Mouse (Mus musculus): ENCODE results near the gene Onecut1.
A peak's percentile ranks its signal among the peaks of the same experiment; 100 is the strongest.

The Onecut1 gene

DNA sequence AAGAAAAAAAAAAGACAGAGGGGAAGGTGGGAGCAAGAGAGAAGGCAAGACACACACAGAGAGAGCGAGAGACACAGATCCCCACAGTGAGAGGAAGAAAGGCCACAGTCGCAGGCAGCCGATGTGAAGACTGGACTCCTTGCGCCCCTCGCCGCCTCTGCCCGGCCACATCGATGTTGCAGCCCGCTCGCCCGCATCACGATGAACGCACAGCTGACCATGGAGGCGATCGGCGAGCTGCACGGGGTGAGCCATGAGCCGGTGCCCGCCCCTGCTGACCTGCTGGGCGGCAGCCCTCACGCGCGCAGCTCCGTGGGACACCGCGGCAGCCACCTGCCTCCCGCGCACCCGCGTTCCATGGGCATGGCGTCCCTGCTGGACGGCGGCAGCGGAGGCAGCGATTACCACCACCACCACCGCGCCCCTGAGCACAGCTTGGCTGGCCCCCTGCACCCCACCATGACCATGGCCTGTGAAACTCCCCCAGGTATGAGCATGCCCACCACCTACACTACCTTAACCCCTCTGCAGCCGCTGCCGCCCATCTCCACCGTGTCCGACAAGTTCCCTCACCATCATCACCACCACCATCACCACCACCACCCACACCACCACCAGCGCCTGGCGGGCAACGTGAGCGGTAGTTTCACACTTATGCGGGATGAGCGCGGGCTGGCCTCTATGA, 517 bp downstream of the Onecut1 start:
- DNase-seq = no peak

DNA sequence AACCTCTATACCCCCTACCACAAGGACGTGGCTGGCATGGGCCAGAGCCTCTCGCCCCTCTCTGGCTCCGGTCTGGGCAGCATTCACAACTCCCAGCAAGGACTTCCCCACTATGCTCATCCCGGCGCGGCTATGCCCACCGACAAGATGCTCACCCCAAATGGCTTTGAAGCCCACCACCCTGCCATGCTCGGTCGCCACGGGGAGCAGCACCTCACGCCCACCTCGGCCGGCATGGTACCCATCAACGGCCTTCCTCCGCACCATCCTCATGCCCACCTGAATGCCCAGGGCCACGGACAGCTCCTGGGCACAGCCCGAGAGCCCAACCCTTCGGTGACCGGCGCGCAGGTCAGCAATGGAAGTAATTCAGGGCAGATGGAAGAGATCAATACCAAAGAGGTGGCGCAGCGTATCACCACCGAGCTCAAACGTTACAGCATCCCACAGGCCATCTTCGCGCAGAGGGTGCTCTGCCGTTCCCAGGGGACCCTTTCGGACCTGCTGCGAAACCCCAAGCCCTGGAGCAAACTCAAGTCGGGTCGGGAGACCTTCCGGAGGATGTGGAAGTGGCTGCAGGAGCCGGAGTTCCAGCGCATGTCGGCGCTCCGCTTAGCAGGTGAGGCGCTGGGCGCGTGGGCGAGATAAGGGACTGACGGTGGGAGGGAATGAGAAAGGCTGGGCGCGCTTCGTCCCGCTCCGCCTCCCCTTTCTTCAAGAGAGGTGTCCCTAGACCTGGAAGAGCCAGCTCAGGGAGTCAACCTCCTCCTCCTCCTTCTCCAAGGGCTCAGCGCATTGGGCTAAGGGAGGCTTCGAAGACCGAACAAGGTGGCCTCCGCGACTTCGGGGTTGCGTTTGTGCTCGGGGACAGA, 1.3 kb downstream of the Onecut1 start:
- DNase-seq = no peak

DNA sequence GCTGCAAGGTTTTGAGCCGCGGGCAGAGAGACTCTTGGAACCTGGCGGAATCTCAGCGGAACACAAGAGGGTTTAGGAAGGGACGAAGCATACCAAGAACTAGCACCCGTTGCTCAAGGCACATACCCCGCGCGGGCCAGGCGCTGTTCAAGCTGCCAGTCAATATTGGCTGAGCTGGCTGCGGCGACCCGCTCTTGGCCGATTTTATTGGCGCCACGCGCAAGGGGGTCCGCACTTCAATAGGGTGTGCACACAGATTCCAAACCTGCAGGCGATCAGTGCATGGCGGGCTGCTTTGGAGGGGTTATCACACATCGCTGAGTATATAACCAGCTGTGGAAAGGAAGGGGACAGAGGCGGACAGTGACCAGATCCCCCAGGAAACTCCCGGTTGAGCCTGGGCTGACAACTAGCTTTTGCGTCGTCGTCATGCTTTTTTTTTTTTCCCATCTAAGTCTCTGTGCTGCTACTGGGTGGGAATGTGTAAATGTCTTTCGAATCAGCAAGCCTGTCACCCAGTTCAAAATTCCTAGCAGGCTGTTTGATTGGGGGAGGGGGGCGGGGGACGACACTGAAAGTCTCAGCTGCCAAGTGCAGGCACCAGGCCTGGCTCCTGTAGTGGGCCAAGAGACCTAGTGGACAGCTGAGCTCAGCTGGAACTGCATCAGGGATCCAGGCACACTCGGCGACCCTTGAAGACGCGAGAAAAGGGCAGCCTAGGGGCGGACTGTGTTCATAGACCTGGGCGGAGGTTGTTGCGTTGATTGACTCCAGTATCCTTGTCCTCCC, 2.1 kb downstream of the Onecut1 start:
- no peak for DNase-seq

DNA sequence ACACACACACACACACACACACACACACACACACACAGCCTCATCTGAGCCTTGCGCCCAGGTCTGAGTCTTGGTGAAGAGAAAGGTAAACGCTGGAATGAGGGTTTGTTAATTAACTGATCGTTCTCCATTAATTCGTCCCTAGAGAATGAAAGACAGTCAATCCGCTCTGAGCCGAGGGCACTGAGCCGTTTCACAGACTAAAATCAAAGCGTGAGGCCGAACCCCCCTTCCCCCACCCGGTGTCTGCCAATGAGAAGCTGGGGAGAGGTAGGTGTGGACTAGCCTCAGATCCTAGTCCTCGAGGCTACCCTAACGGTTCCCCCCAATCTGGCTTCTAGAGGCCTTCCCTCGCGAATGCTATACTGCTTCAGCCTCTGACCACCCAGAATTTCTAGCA, 2.8 kb downstream of the Onecut1 start:
- DNase-seq = no peak

DNA sequence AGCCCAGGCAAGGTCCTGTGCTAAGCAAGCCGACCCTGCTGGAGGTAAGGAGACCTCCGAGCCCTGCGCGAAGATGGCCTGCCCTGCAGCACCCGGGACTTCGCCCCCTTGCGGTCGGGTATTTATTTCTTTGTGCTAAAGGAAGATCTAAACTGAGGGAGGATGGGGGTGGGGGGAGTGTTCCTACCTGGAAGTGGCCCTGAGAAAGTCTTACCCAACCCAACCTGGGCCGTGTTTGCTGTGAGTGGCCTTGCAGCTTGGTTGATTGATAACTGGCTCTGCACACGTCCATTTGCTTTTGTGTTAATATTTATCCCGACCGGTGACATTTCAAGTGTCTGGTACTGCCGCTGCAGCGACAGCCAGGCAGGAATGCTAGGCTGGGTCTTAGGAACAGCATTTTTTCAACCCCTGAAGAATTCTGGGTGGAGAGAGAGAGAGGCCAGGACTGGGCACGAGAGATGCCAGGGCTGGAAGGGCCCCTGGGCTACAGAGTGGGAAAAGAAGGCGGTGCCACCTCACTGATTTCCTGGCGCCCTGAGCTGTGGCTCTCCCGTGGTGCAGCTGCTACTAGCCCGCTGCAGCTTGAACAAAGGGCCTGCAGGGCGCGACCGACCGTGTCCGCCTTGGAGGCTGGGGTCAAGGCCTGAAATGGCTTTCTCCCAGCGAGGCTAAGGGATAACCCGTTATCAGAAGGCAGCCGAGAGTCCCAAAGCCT, 5.0 kb downstream of the Onecut1 start:
- no peak for DNase-seq

DNA sequence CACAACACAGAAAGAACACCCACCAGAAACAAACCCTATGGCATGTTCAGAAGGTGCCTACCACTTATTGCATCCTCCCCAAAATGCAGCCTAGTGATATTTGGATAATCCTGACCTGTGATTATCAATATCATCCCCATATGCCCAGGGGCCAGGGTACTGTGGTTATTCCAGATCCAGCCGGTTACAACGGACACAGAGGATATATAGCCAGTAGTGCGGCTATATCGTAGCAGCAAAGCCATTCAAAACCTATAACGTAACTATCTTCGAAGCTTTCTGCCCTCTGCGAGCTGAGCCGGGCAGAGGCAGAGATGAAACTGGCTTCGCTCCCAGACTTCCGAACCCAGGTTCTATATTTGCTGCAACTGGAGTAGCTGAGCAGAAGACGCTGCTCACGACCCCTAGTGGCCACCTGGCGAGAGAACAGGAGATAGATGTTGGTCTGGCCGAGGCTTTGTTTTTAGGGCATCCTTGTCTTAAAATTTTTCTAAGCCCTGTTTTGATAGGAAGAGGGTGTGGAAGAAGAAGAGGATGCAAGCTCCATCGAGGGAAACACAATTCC, 6.0 kb downstream of the Onecut1 start:
- DNase-seq = peak; percentile 59 to 63

DNA sequence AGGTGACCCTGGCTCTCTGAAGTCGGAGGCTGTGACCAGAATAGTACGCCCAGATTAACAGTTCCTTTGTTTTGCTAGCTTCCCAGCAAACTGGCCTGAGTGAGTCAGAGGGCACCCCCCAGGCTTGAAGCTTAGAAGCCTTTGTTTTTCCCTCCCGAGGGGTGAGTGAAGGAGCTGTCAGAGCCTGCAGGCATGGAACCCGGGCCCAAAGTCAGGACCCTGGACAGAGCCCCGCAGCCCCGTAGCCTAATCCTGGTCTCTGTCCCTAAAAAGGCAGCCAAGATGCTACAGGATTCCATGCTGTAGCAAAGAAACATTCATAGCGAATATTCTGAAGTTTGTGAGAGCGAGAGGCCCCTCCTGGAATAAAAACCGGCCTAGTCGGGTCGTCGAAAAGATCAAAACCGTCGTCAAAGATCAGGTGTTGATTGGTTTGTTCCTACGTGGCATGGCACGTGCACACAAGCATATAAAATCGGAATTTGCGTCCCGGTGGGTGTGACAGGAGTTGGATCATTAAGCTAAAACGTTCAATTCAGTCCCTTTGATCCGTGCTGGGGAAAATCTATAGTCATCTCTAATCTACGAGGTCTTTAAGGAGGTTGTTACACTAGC, 6.7 kb downstream of the Onecut1 start:
- no peak for DNase-seq

DNA sequence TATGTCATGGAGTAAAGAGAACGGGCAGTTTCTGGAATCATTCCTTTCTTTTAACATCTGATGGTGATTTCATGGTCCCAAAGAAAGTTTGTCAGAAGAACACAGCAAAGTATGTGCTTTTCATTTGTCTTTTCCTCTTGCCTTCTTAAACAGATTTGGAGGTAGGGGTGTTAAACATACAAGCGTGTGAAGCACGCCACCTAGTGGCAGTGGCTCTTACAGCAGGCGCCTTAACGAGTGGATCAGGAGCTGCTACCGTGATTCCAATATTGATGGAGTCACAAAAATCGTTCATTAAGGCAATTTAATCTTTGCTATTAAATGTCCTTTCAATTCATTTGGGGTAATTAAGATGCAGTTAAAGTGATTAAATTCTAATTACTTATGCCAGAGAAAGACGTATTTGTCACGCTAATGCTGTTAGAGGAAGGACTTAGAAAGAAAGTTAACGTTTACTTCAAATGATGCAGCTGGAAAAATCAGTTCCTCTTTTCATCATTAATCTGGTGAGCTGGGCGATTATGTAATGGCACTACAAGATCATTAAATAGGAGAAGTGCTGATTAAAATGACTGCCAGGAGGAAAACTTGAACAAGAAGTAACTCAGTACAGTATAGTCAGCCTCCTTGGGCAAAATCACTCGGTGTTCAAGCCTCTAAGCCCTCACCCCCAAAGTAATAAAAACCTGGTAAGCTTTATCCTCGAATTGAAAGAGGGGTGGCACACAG, 9.4 kb downstream of the Onecut1 start:
- DNase-seq = peak; percentile 74 to 75

DNA sequence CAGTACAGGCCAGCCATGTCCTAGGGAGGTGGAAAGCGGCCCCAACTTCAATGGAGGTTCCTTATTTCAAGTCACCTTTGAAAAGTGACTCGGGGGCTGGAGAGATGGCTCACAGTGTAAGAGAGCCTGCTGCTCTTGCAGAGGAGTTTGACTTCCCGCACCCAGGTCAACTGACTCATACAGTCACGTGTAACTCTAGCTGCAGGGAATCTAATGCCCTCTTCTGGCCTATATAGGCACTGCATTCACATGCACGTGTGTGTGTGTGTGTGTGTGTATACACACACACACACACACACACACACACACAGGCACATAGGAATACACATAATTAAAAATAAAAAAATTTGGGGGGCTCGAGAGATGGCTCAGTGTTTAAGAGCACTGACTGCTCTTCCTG, 14.6 kb downstream of the Onecut1 start:
- no peak for DNase-seq

DNA sequence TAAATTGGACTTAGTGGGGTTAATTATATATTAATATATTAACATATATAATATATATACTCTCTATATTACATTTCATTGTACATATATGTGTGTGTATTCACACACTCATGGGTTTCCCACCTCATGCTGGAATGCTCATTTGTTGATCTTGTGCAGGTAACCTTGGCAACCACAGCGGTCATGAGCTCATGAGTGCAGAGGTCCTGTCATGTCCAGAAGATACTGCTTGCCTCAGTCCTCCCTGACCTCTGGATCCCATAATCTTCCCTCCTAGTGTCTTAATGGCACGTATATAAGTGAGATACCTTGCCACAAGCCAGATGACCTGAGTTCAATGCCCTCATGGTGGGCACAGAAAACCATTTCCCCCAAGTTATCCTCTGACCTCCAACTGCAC, 16.0 kb downstream of the Onecut1 start:
- no peak for DNase-seq

DNA sequence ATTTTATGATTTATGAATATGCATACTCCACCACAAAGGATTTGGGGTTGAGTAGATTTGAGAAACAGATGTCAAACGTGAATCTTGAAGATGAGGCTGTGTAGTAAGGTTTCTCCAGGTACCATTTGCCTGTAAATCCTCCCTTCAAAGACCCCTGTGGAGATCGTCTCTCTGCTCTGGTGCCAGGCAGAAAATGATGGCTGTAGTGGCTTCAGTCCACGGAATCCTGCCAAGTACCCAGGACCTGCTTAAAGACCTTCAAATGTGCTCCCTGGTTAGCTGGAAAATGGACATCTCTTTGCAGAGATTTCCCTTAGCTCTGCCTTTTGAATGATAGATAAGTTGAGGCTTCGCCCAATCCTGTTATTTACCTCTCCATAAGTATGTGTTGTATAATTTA, 26.1 kb downstream of the Onecut1 start:
- DNase-seq = no peak

DNA sequence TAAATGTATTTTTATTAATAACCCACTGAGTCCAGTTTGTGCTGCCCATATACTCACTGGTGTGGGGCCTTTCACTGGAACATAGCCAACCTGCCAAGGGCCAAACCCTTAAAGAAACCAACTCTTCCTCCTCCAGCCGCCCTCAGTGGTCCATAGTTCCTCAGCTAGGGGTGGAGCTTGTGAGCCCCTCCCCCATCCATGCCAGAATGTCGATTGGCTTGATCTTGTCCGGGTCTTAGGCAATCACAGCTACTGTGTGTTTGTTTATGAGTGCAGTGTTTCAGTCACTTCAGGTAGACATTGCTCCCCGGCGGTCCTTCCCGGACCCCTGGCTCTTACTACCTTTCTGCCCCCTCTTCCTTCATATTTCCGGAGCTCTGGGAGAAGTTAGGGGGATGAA, 35.0 kb downstream of the Onecut1 start:
- DNase-seq = no peak

DNA sequence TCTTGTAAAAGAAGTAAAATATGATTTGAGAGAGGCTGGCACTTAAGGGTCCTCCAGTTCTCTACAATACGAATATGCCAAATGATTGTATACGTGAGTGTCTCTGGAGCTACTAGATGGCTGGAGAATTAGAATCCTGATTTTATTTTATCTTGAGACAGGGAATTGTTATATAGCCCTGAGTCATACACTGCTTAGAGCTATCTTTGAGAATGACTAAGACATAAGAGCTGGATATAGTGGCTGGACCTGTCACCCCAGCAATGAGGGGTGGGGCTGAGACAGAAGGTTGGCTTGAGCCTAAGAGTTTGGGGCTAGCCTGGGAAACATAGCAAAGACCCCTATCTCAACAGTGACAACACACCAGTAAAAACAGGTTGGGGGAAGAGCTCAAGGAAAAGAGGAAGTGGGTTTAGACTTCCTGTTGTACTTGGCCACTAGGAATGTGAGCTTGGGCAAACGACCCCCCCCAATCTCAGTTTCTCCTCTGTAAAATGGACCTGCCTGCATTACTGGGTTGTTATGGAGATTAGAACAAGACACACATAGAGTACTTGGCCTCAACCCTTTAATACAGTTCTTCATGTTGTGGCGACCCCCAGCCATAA, 35.8 kb downstream of the Onecut1 start:
- DNase-seq = no peak

DNA sequence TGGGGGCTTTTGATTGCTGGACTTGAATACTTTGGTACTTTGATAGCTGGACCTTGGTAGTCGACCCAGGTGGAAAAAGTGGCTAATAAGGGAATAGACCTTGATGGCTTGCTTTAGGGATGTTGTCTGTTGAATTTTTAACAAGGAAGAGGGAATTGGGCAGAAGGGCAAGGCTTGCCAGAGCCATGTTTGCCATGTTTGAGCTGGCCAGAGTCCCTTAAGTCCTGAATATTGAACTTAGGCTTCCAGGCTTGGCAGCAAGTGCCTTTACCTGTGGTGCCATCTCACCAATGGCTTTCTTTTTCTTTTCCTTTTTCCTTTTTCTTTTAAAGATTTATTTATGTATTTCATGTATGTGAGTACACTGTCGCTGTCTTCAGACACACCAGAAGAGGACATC, 38.4 kb downstream of the Onecut1 start:
- DNase-seq = no peak

DNA sequence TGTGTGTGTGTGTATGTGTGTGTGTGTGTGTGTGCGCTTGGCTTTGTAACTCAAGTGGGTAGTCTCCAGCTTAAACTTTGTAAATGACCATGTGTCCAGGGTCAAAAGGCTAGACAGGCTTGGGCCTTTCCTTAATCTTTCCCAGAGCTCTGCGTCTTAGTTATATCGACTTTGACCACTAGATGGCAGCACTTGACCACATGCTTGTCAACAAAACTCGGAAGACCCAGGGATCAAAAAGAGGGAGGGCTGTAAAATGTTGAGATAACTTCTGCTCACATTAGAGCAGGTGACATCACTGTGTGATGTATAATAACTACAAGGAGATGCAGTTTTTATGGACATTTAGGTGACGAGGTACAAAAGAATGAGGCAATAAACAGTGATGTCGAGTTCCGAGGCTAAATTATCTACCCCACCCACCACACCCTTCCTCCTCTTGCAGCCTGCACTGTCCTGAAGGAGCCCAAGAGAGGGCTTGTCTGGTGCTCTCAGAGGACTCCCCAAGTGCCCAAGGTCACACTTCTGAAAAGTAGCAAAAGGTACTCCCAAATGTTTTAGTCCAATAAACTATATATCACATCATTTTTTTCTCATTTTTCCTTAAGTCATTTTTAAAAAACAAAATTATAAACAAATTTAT, 43.3 kb downstream of the Onecut1 start:
- DNase-seq = peak; percentile 81 to 84

DNA sequence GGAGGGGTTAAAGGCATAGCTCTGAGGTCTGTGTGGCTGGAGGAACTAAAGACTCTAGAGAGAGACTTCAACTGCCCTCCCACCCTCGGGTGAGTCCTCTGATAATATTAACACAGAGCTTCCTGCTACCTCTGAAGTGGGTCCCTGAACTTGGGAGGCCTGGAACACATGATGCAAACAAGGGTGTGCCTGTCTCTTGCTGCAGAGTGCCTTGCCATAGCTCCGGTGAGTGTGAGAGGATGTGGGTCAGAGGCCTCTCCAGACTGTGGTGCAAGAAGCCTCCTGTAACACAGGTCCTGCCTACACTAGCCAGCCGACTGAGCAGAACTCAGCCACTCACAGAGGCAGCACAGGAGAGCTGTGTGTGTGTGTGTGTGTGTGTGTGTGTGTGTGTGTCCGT, 45.2 kb downstream of the Onecut1 start:
- DNase-seq = peak in 1 of 2 experiments; percentile 5

DNA sequence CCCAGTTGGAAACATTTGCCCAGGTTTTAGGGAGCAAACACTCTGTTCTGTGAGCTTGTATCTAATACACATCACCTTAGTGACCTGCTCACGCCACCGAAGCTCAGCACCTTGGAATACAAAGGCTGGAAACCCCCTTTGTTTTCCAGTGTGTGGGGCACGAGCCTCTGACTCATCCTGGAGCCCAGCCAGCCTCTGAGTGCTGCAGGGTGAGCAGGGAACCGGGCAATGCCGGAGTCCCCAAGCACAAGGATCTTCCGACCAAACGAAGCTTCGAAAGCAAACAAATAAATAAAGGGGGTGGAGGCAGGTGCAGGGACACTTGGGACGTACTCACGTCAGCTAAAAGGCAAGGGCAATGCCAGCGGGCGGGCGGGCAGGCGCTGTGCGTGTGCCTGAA, 47.5 kb downstream of the Onecut1 start:
- DNase-seq = no peak

DNA sequence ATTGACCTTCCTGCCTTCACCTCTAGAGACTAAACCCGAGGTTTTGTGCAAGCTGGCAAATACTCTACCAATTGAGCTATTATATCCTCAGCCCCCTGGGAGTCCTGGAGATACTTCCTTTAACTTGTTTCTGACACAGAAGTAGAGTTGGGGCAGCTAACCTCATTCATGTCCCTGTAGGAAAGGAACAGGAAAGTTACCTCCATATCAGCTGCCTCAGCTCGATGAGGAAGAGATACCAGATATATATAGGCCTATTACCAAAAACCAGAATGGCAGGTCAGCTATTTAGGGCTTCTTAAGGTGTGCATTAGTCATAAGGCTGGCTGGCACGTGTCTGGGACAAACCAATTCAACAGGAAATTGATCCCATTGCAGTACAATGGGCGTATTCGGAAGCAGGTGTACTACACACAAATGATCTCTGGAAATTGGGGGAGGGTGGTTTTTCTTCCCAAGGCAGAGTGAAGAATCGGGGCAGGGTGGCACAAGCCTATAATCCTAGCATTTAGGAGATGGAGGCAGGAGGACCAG, 48.6 kb downstream of the Onecut1 start:
- DNase-seq = no peak

DNA sequence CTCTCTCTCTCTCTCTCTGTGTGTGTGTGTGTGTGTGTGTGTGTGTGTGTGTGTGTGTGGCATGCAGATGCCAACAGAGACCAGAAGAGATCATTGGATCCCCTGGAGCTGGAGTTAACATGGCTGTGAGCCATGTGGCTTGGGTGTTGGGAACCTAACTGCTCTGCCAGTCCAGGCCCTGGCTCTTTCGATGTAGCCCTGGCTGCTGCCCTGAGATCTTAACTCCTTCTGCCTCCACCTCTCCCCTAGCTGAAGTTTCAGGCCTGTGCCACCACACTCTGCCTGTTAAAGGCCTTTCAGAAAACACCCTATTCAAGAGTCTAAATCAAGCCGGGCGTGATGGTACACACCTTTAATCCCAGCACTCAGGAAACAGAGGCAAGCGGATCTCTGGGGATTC, 49.7 kb downstream of the Onecut1 start:
- no peak for DNase-seq

DNA sequence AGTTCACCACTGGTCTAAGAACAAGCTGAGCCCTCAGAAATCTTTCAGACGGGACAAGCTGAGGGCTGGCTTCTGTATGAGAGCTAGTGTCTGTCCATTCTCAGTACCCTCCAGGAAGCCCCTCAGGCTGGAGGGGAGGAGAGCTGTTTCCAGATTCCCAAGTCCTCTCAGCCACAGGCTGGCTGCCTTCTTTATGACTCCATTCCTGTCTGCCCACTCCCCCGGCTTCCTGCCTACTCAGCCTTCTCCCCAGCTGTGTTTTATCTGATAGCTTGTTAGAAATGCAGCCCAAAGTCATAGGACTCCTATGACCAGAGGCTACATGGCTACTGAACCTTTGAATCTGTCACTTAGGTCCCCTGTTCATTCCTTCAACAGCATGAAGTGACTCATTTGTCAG, 50.2 kb downstream of the Onecut1 start:
- DNase-seq = no peak
